Mouse (Mus musculus) megakaryocyte-erythroid progenitor cell, adult 5 weeks (primary cell): Measurements from ENCODE around the gene Tapbp. TPM values are rescaled to one million over a fixed set of nuclear protein-coding genes. Genes with fewer than 3 reads are reported as not detected.

Source experiments
- polyA plus RNA-seq: library from polyadenylated mRNA; stranded (reverse); fragments of >175 nt; gene quantifications from 2 replicates; pipeline ENCODE4 v1.2.3, GENCODE M21; 2012

The Tapbp gene
- polyA plus RNA-seq: 748 and 750 TPM in 2 replicates

DNA sequence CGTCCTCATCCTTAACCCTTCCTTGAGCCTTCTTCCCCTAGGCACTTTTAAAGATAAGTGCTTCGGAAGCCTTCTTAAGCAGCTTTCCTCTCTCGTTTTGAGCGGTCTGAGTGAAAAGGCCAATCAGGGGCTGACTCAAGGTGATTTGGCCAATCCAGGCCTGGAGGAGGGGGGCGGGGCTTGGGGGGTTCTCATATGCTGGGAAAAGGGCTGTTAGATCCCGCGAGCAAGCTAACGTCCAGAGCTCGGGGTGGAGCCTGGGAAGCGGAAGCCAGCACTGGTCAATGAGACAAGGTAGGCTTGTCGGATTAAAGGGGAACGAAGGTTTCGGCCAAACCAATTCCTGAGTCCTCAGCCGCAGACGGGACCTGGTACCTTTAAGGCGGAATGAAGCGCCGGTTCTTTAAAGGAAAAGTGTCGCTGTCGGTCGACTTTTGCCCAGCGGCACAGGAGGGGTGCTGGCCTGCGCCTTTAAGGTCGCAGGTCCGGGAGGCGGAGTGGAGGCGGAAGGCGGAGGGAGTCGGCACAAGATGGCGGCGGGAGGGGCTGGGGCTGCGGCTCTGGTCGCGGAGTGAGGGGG is at the start of gene Tapbp, which contains the start of gene Zbtb22:
Gene Tapbp, plus strand, starts transcription at position 229 of the 580 bp plus-strand sequence.
Gene Zbtb22, plus strand, starts transcription at position 234 of the 580 bp plus-strand sequence.

DNA sequence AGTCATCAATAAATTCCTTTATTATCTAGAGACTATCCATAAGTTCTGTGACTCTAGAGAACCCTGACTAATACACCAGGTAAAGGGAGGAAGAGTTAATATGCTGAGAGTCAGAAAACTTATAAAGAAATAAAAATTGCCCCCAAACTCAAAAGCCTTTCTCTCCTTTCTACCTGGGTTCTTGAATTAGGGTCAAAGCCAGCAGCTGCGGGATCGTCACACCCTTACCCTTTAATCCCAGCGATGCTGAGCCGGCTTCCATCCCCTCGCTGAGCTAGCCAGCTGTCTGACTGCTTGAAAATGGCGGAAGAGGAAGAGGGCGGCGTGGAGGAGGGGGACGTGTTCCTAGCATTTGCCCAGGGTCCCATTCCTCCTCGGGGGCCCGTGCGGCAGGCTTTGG is 42.2 kb upstream of the Tapbp start, which contains the start of gene Gm7029:
Gene Gm7029, plus strand, starts transcription at position 301 of the 400 bp plus-strand sequence.

DNA sequence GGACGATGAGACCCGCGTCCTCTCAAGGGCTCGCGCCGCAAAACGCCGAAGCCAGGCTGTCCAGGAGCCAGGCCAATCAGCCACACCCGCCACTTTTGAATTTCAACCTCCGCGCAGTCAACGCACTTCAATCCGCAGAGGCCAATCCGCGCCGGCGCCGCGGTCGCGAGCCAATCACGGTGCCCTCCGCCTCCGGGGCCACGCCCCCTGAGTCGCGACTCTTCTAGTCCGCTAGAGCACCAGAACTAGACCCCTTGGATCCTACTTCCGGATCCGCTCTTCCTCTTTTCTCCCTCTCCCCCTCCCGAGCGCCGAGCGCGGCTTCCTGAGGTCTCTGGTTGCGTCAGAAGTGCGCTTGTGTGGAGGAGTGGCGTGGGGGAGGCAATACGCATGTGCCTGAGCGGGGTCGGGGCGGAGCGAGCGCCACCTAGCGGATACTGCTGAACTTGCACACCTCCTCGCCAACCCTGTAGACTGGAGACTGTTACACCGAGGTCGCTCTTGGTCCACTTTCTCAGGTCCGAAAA is 25.1 kb upstream of the Tapbp start, which contains the start of gene Kifc1:
Gene Kifc1, minus strand, starts transcription at position 129 of the 527 bp plus-strand sequence.

DNA sequence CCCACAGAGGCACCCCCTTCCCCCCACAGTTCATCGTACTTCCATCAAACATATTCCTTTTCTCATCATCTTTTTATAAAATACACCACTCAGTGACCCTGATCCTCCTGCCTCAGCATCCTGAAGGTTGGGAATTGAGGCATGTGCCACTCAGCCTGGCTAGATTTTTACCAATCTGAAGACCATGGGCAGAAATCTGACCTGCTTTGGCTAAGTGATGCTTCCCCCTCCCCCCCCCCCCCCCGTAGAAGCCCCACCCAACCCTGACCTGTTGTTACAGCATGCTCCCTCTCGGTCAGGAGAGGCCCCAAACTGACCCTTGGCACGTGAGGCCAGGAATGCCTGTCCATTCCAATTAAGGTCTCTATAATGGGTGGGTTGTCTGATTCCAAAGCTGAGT is 10.9 kb upstream of the Tapbp start, which contains the start of gene Platr17:
Gene Platr17, plus strand, starts transcription at position 301 of the 400 bp plus-strand sequence.

DNA sequence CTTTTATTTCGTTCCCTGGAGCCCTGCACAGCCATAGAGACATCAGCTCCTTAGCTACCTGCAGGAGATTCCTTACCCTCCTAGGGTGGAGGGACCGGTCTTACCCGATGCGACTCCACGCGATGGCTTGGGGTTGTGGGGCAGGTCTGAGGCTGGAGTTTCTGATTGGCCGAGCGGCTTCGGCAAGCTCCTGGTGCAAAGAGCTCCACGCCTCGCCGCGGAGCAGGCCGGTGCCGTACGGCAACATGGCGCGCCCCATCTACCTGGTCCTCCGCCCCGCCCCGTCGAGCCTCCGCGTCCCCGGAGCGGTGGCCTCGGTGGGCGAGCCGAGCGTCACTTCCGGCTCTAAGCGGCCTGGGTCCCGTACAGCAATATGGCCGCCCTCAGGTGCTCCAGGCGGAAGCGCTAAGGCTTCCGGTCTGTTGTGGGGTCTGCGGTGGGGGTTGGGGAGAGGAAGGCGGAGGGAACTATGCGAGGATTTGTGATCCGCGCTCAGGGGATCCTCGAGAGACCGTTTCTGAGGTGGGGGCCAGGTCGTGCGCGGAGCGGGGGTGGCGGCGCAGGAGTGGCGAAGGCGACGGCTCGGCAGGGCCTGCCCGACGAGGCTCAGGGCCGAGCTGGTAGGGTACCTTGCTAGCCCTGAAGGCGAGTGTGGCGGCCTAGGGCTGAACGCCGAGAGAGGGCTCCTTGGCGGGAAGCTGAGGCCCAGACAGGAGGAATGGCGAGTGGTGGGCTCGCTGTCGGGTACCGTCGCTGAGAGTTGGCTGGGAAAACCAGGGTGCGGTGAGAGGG is 6.4 kb upstream of the Tapbp start, which contains the start of gene Daxx:
Gene Daxx, plus strand, starts transcription at position 338 of the 792 bp plus-strand sequence.

DNA sequence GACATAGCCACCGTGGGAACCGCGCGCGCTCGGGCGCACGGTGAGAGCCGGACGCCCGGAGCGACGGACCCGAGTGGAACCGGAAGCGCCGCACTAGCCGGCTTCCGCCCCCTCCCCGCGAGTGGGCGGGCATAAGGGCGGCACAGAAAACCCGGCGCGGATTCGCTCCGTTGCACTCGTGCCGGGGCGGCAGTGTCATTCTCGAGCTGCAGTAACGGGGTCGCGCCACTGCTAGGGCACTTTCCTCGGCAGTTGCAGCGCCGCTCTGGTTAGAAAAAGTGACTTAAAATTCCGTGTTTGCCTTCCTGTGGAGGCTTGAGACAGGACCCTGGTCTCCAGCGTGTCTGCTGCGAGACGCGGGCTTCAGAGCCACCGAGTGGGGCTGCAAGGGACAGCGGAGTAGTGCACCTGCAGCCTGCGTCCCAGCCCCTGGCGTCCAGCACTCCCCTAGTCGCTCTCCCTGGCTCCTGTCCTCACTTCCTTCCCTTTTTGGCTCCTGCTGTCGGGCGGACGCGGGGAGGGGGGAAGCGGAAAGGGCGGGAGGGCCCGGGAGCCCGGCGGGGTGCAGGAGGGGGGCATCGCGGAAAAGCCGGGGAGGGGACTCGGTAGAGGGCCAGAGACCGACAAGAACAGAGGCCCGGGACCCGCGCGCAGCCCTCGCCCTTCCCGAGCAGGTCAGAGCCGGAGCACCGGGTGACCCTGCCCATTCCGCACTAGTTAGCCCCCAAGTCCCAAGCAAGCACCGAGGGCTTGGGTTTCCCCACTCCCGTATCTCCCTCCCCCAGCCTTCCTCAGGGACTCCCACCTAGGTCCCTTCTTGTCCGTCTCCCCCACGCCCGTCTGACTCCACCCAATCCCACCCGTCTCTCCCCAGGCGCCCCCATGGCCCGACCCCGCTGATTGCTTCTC is 13.9 kb downstream of the Tapbp start, which contains the start of gene Rgl2:
Gene Rgl2, plus strand, starts transcription at position 173 of the 909 bp plus-strand sequence.

DNA sequence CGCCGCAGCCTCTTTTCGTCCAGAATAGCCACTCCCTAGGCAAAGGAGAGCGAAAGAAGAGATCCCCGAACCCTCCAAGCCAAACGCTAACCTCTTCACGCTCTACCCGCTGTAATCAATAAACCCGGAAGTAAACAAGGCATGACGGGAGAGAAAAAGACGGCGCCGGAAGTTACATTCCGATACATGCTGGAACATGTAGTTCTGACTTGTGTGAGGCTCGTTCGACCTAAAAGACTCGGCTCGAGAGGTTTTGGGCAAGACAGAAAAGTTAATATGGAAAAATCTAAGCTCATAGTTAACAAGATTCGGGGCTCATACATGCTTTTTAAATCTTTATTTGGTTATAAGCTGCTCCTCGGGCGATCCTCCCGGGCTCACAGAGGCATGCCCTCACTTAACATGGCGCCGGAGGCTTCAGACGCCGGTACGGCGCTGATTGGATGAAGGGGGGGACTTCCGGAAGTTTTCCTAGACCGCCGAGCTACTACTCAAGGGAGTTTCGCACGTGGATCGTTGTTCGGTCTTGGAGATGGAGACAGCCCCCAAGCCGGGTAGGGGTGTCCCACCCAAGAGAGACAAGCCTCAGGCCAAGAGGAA is 24.6 kb downstream of the Tapbp start, which contains the start of the genes Pfdn6 and Wdr46:
Gene Pfdn6, minus strand, starts transcription at position 138 of the 600 bp plus-strand sequence.
Gene Wdr46, plus strand, starts transcription at position 455 of the 600 bp plus-strand sequence.

DNA sequence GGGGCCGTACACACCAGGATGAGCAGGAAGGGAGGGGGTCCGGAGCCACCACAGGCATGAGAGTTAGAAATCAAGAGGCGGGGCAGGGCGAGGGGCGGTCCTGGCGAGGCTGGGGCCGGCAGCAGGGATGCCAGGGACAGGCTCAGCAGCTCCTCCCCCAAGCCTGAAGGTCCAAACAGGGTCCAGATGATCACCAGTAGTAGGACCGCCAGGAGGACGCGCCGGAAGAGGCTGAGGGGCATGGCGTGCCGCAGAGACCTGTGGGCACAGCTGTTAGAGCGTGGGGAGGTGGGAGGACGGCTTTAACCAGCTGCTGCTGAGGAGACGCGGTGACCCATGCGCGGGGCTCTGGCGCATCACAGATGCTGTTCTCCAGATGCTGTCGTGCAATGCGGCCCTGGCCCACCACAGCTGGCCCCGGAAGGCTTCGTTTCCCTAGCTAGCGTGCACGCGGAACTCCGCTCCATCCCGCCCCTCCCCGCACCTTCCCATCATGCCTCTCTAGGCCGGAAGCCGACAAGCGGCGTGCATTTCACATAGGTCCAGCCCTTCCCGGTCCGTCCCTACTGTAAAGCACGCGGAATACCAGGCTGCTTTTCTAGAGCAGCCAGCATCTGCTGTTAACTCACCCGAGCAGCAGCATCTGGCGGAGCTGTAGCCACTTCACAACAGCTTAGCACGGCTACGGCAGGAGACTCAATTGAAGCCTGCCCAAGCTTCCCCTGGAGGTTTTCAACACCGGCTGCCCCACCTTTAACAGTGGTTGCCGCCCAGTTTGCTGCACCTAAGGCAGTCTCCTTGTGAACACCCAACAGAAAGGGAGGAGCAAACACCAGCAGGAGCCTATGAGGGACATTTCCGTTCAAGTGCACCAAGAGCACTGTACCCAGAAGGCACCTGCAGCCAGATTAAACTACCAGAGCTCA is 35.6 kb downstream of the Tapbp start, which contains the start of gene B3galt4:
Gene B3galt4, minus strand, starts transcription at position 468 of the 926 bp plus-strand sequence.

DNA sequence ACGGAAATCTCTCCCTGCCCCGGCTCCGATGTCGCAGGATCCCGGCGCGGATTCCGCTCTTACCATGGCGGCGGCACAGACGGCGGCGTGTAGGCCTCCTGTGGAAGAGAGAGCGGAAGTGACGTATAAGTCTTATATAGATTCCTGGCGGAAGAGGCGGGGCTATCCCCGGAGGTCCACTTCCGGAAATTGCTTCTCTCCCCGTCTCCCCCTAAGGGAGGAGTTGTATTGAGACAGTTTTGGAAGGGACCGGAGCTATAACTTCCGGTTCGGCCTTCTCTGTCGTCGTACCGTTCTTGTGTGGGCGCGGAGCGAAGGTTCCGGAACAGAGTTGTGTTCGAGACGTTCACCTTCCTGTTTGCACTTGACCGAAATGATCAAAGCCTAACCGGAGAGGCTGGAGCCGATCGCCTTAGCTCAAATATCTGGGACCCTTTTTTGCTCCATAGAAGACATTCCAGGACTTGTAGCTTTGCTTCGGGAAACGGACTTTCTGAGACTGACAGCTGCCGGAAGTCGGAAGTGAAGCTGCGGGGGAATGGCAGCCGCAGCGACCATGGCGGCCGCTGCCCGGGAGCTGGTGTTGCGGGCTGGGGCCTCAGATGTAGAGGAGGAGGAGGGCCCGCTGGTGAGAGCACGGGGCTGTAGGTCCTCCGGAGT is 40.0 kb downstream of the Tapbp start, which contains the start of the genes Vps52 and Rps18:
Gene Vps52, plus strand, starts transcription at position 258 of the 660 bp plus-strand sequence.
Gene Rps18, minus strand, starts transcription at position 447 of the 660 bp plus-strand sequence.

Other genes with a start within 250 kb of the Tapbp start
- 1,164 and 1,714 TPM in 2 replicates for gene Hnrnpm, start 229.0 kb upstream of the Tapbp start, polyA plus RNA-seq
- 16.8 and 20.2 TPM in 2 replicates for gene March2, start 197.2 kb upstream of the Tapbp start, polyA plus RNA-seq
- gene Rab11b, start 155.4 kb upstream of the Tapbp start, polyA plus RNA-seq: 161 and 162 TPM in 2 replicates
- 4.6 and 5.9 TPM in 2 replicates for gene Angptl4, start 134.1 kb upstream of the Tapbp start, polyA plus RNA-seq
- gene Kank3, start 105.4 kb upstream of the Tapbp start, polyA plus RNA-seq: 2.8 and 2.9 TPM in 2 replicates
- gene Rps28, start 91.3 kb upstream of the Tapbp start, polyA plus RNA-seq: 7,027 and 8,316 TPM in 2 replicates
- gene Ndufa7, start 91.3 kb upstream of the Tapbp start, polyA plus RNA-seq: 544 and 641 TPM in 2 replicates
- gene Cd320, start 72.8 kb upstream of the Tapbp start, polyA plus RNA-seq: 21.7 and 28.1 TPM in 2 replicates
- gene Gm7029, start 42.1 kb upstream of the Tapbp start, polyA plus RNA-seq: not detected in 2 replicates
- 46.4 and 49.9 TPM in 2 replicates for gene Kifc1, start 25.2 kb upstream of the Tapbp start, polyA plus RNA-seq
- gene Platr17, start 10.8 kb upstream of the Tapbp start, polyA plus RNA-seq: 0.67 and 1.0 TPM in 2 replicates
- gene Daxx, start 6.5 kb upstream of the Tapbp start, polyA plus RNA-seq: 45.6 and 53.3 TPM in 2 replicates
- gene Zbtb22, start within 50 bp of the Tapbp start, polyA plus RNA-seq: 54.2 and 58.7 TPM in 2 replicates
- 300 and 303 TPM in 2 replicates for gene Rgl2, start 13.6 kb downstream of the Tapbp start, polyA plus RNA-seq
- gene Pfdn6, start 24.4 kb downstream of the Tapbp start, polyA plus RNA-seq: 332 and 390 TPM in 2 replicates
- gene Wdr46, start 24.8 kb downstream of the Tapbp start, polyA plus RNA-seq: 131 and 141 TPM in 2 replicates
- 12.5 and 21.8 TPM in 2 replicates for gene B3galt4, start 35.6 kb downstream of the Tapbp start, polyA plus RNA-seq
- gene Vps52, start 39.9 kb downstream of the Tapbp start, polyA plus RNA-seq: 45.7 and 47.0 TPM in 2 replicates
- gene Rps18, start 40.1 kb downstream of the Tapbp start, polyA plus RNA-seq: 788 and 958 TPM in 2 replicates
- 2,707 and 3,834 TPM in 2 replicates for gene H2-K1, start 84.4 kb downstream of the Tapbp start, polyA plus RNA-seq
- 50.5 and 69.1 TPM in 2 replicates for gene Ring1, start 108.8 kb downstream of the Tapbp start, polyA plus RNA-seq
- 73.4 and 93.4 TPM in 2 replicates for gene H2-Ke6, start 112.2 kb downstream of the Tapbp start, polyA plus RNA-seq
- gene Slc39a7, start 115.8 kb downstream of the Tapbp start, polyA plus RNA-seq: 124 and 129 TPM in 2 replicates
- gene Rxrb, start 115.9 kb downstream of the Tapbp start, polyA plus RNA-seq: 259 and 275 TPM in 2 replicates
- 18.1 and 22.9 TPM in 2 replicates for gene Col11a2, start 123.5 kb downstream of the Tapbp start, polyA plus RNA-seq
- 18.9 and 21.5 TPM in 2 replicates for gene H2-Oa, start 176.4 kb downstream of the Tapbp start, polyA plus RNA-seq
- gene H2-DMa, start 203.6 kb downstream of the Tapbp start, polyA plus RNA-seq: 87.7 and 91.4 TPM in 2 replicates
- gene Brd2, start 206.7 kb downstream of the Tapbp start, polyA plus RNA-seq: 509 and 540 TPM in 2 replicates
- 3.6 and 4.5 TPM in 2 replicates for gene H2-DMb2, start 227.4 kb downstream of the Tapbp start, polyA plus RNA-seq
- gene H2-DMb1, start 237.2 kb downstream of the Tapbp start, polyA plus RNA-seq: 42.5 and 51.0 TPM in 2 replicates